Mouse (Mus musculus): Measurements from ENCODE around the gene Rft1. TPM values are rescaled to one million over a fixed set of nuclear protein-coding genes. Genes with fewer than 3 reads are reported as not detected.

The Rft1 gene
- total and polyA plus RNA-seq, 2 experiments from 2014 or later: 9.6 to 12.3 TPM

GRCm38 (mm10) chr14:30610940-30611339 is 43.2 kb upstream of the Rft1 start:
- Histone ChIP-seq H3K4me3 (ENCODE audit: low read depth, low read length) (no peak overlapping the region), H3K36me3 (ENCODE audit: insufficient read depth, low read length) (no peaks in the 10 kb centered on the region), H3K27me3 (ENCODE audit: insufficient read depth, low read length) (no peaks in the 10 kb centered on the region), H3K9ac (replicated peaks; ENCODE audit: low read length, poor library complexity, severe bottlenecking) (no peak overlapping the region), H3K27ac (ENCODE audit: low read depth, low read length) (no peak overlapping the region), H3K4me2 (ENCODE audit: low read depth, low read length, poor library complexity, severe bottlenecking) (no peak overlapping the region), H3K4me1 (ENCODE audit: insufficient read depth, low read length) (no peaks in the 10 kb centered on the region), H3K9me3 (ENCODE audit: low read length) (no peaks in the 10 kb centered on the region)
- no peak for TF ChIP-seq CTCF (IDR thresholded peaks at IDR 0.05)
- ATAC-seq (ENCODE audit: low FRiP score): no peak
- WGBS: 95% methylated on average over 3 of the region's 3 CpGs
- DNase-seq (ENCODE audit: low spot score): no peak

DNA sequence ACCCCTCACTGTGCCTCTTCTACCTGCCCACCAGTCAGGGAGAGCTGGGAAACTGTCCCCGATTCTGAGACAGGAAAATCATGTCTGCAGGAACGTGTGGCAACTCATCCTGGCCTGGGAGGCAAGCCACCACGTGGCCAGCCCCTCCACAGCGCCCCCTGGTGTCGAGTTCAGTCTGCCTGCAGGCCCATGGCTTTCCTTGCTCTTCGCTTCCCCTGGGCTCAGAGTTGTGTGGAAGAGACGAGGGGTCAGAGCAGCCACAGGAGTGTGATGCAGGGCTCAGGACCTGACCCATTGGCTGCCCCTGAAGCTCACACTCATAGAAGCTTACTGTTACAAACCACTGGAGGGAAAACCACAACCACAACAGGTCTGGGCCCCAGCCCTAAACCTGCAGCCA is 41.6 kb upstream of the Rft1 start:
- Histone ChIP-seq H3K27ac (ENCODE audit: low read depth, low read length) (no peak overlapping the region), H3K4me2 (ENCODE audit: low read depth, low read length, poor library complexity, severe bottlenecking) (no peak overlapping the region), H3K27me3 (ENCODE audit: insufficient read depth, low read length) (no peaks in the 10 kb centered on the region), H3K36me3 (ENCODE audit: insufficient read depth, low read length) (no peaks in the 10 kb centered on the region), H3K9ac (replicated peaks; ENCODE audit: low read length, poor library complexity, severe bottlenecking) (no peak overlapping the region), H3K4me3 (ENCODE audit: low read depth, low read length) (no peak overlapping the region), H3K9me3 (ENCODE audit: low read length) (no peaks in the 10 kb centered on the region), H3K4me1 (ENCODE audit: insufficient read depth, low read length) (no peaks in the 10 kb centered on the region)
- 18% methylated on average over 7 of the region's 7 CpGs for WGBS
- DNase-seq (ENCODE audit: low spot score) (peak; percentile 34), ATAC-seq (ENCODE audit: low FRiP score) (no peak)
- peak; percentile 78 for TF ChIP-seq CTCF (IDR thresholded peaks at IDR 0.05)

DNA sequence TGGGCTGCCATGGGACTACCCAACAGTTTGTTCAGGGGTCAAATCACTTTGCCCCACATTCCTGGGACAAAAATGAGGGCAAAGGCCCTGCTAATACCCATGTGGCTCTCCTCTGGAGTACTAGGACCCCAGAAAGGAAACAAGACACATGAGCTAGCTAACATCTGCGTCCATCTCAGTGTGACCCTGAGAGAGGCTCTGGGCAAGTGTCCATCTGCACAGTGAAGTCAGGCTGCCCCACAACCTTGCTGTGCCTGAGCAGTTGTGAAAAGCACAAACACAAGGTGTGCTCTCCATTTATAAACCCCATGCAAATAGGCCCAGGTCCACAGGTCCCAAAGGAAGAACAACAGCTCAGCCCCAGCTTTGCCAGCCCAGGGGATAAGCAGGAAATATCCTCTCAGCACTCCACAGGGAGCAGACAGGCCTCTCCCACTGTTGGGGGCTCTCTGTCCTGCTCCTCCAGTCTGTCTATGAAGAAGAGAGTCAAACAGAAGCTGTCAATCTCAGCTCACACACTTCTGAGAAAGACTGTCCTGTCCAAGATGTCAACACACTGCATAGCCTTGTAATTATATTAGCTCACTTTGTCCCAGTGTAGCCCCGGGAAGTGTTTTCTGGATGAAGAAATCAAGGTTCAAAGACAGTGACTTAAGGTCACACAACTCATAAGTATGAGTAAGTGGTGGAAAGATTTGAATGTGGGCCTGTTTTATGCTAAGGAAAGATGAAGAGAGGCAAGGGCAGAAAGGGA is 41.0 kb upstream of the Rft1 start:
- ATAC-seq (ENCODE audit: low FRiP score) (no peak), DNase-seq (ENCODE audit: low spot score) (no peak)
- no peaks in the 10 kb centered on the region for H3K27me3 ChIP-seq (ENCODE audit: insufficient read depth, low read length)
- H3K9me3 ChIP-seq (ENCODE audit: low read length): no peaks in the 10 kb centered on the region
- no peak overlapping the region for H3K9ac ChIP-seq (replicated peaks; ENCODE audit: low read length, poor library complexity, severe bottlenecking)
- H3K27ac ChIP-seq (ENCODE audit: low read depth, low read length): no peak overlapping the region
- no peaks in the 10 kb centered on the region for H3K4me1 ChIP-seq (ENCODE audit: insufficient read depth, low read length)
- WGBS: 92% methylated on average over 2 of the region's 2 CpGs
- H3K4me2 ChIP-seq (ENCODE audit: low read depth, low read length, poor library complexity, severe bottlenecking): no peak overlapping the region
- TF ChIP-seq CTCF (IDR thresholded peaks at IDR 0.05): no peak
- no peaks in the 10 kb centered on the region for H3K36me3 ChIP-seq (ENCODE audit: insufficient read depth, low read length)
- H3K4me3 ChIP-seq (ENCODE audit: low read depth, low read length): no peak overlapping the region

DNA sequence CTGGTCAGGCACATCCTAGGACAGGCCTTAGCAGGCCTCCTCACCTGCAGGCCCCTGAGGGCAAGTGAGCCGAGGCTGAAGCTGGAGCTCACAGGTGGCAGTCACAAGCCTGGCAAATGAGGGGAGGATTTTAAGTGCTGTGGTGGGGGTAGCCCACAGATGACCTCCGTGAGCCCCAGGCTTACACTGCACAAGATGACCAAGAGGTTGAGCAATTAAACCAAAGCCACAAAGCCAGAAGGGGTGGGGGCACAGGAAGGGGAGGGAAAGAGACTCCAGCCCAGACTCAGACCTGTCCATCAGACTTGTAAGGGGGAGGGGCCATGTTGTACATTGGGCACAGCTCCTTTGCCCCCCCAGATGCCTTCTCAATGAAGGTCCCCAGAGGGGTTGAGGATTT is 37.4 kb upstream of the Rft1 start:
- no peak for TF ChIP-seq CTCF (IDR thresholded peaks at IDR 0.05)
- no peak overlapping the region for H3K27ac ChIP-seq (ENCODE audit: low read depth, low read length)
- no peak overlapping the region for H3K4me3 ChIP-seq (ENCODE audit: low read depth, low read length)
- H3K4me2 ChIP-seq (ENCODE audit: low read depth, low read length, poor library complexity, severe bottlenecking): no peak overlapping the region
- H3K9ac ChIP-seq (replicated peaks; ENCODE audit: low read length, poor library complexity, severe bottlenecking): no peak overlapping the region
- DNase-seq (ENCODE audit: low spot score): no peak
- H3K9me3 ChIP-seq (ENCODE audit: low read length): no peaks in the 10 kb centered on the region
- no peaks in the 10 kb centered on the region for H3K27me3 ChIP-seq (ENCODE audit: insufficient read depth, low read length)
- H3K36me3 ChIP-seq (ENCODE audit: insufficient read depth, low read length): no peaks in the 10 kb centered on the region
- WGBS: 81% methylated on average over 2 of the region's 2 CpGs
- no peak for ATAC-seq (ENCODE audit: low FRiP score)
- H3K4me1 ChIP-seq (ENCODE audit: insufficient read depth, low read length): no peaks in the 10 kb centered on the region

- Histone ChIP-seq H3K9ac (replicated peaks; ENCODE audit: low read length, poor library complexity, severe bottlenecking) (no peak overlapping the region), H3K36me3 (ENCODE audit: insufficient read depth, low read length) (no peaks in the 10 kb centered on the region), H3K4me2 (ENCODE audit: low read depth, low read length, poor library complexity, severe bottlenecking) (no peak overlapping the region), H3K27ac (ENCODE audit: low read depth, low read length) (no peak overlapping the region), H3K4me3 (ENCODE audit: low read depth, low read length) (no peak overlapping the region), H3K27me3 (ENCODE audit: insufficient read depth, low read length) (no peaks in the 10 kb centered on the region; the same call in 1 of the 2 replicates), H3K9me3 (ENCODE audit: low read length) (no peaks in the 10 kb centered on the region), H3K4me1 (ENCODE audit: insufficient read depth, low read length) (no peaks in the 10 kb centered on the region)
- 80% methylated on average over 2 of the region's 2 CpGs for WGBS
- no peak for DNase-seq (ENCODE audit: low spot score)
- TF ChIP-seq CTCF (IDR thresholded peaks at IDR 0.05): no peak
- ATAC-seq (ENCODE audit: low FRiP score): no peak
These were observed 35.3 kb upstream of the Rft1 start for GRCm38 (mm10) chr14:30618746-30619275.

- H3K36me3 ChIP-seq (ENCODE audit: insufficient read depth, low read length): no peaks in the 10 kb centered on the region
- WGBS: 83% methylated on average over 7 of the region's 7 CpGs
- no peak overlapping the region for H3K9ac ChIP-seq (replicated peaks; ENCODE audit: low read length, poor library complexity, severe bottlenecking)
- ATAC-seq (ENCODE audit: low FRiP score) (no peak), DNase-seq (ENCODE audit: low spot score) (no peak)
- no peak overlapping the region for H3K4me2 ChIP-seq (ENCODE audit: low read depth, low read length, poor library complexity, severe bottlenecking)
- H3K9me3 ChIP-seq (ENCODE audit: low read length): no peaks in the 10 kb centered on the region
- no peaks in the 10 kb centered on the region; the same call in 1 of the 2 replicates for H3K27me3 ChIP-seq (ENCODE audit: insufficient read depth, low read length)
- H3K4me1 ChIP-seq (ENCODE audit: insufficient read depth, low read length): no peaks in the 10 kb centered on the region
- H3K27ac ChIP-seq (ENCODE audit: low read depth, low read length): no peak overlapping the region
- no peak overlapping the region for H3K4me3 ChIP-seq (ENCODE audit: low read depth, low read length)
- TF ChIP-seq CTCF (IDR thresholded peaks at IDR 0.05): no peak
These were observed 34.1 kb upstream of the Rft1 start for GRCm38 (mm10) chr14:30619982-30620578.
